Mouse (Mus musculus) cerebellum, adult 11-12 months (tissue): Measurements from ENCODE around the gene Pla2g5.
"Not testable (repeated sequence)": the region's sequence is repeated elsewhere in the genome, so short reads cannot be mapped to it uniquely, and the experiment has no call there.

Experiments used
- DNase-seq: peaks from one replicate; pipeline ENCODE4 v3.0.0; 2022

Pla2g5 gene

GRCm38 (mm10) chr4:138863344-138863998 lies at the start of gene Pla2g5:
TSS of gene Pla2g5 (minus strand) at chr4:138863482.
- no peak for DNase-seq

GRCm38 (mm10) chr4:138905624-138906337 lies 42.5 kb upstream of the Pla2g5 start:
- no peak for DNase-seq

- no peak for DNase-seq
Measured at GRCm38 (mm10) chr4:138899361-138899760, 36.1 kb upstream of the Pla2g5 start.

- not testable (repeated sequence) for DNase-seq
Measured at GRCm38 (mm10) chr4:138893789-138894188, 30.5 kb upstream of the Pla2g5 start.

- DNase-seq: peak; percentile 29
Measured at GRCm38 (mm10) chr4:138892655-138893054, 29.4 kb upstream of the Pla2g5 start.

- DNase-seq: no peak
Measured at GRCm38 (mm10) chr4:138889635-138890034, 26.4 kb upstream of the Pla2g5 start.

GRCm38 (mm10) chr4:138889165-138889564 lies 25.9 kb upstream of the Pla2g5 start:
- no peak for DNase-seq

GRCm38 (mm10) chr4:138884261-138884660 lies 21.0 kb upstream of the Pla2g5 start:
- DNase-seq: peak; percentile 53

- DNase-seq: no peak
Measured at GRCm38 (mm10) chr4:138882179-138882578, 18.9 kb upstream of the Pla2g5 start.

- no peak for DNase-seq
Measured at GRCm38 (mm10) chr4:138880811-138881584, 17.7 kb upstream of the Pla2g5 start.

- DNase-seq: no peak
Measured at GRCm38 (mm10) chr4:138879808-138880207, 16.5 kb upstream of the Pla2g5 start.

GRCm38 (mm10) chr4:138878783-138879182 lies 15.5 kb upstream of the Pla2g5 start:
- no peak for DNase-seq

- DNase-seq: no peak
Measured at GRCm38 (mm10) chr4:138877731-138878130, 14.4 kb upstream of the Pla2g5 start, which contains the start of gene Pla2g2e. TSS of gene Pla2g2e (plus strand) at chr4:138877942.

GRCm38 (mm10) chr4:138875986-138876385 lies 12.7 kb upstream of the Pla2g5 start:
- no peak for DNase-seq

GRCm38 (mm10) chr4:138875275-138875674 lies 12.0 kb upstream of the Pla2g5 start:
- DNase-seq: not testable (repeated sequence)

GRCm38 (mm10) chr4:138873864-138874263 lies 10.6 kb upstream of the Pla2g5 start, which contains the start of gene Gm13030:
TSS of gene Gm13030 (minus strand) at chr4:138873964.
- DNase-seq: no peak

- DNase-seq: no peak
Measured at GRCm38 (mm10) chr4:138868666-138869065, 5.4 kb upstream of the Pla2g5 start.

- DNase-seq: peak; percentile 39
Measured at GRCm38 (mm10) chr4:138866413-138866812, 3.1 kb upstream of the Pla2g5 start.

GRCm38 (mm10) chr4:138865991-138866390 lies 2.7 kb upstream of the Pla2g5 start:
- no peak for DNase-seq

- no peak for DNase-seq
Measured at GRCm38 (mm10) chr4:138865092-138865491, 1.8 kb upstream of the Pla2g5 start.

GRCm38 (mm10) chr4:138859728-138860127 lies 3.6 kb downstream of the Pla2g5 start:
- peak; percentile 86 for DNase-seq

- peak; percentile 32 for DNase-seq
Measured at GRCm38 (mm10) chr4:138859245-138859644, 4.0 kb downstream of the Pla2g5 start.

- DNase-seq: no peak
Measured at GRCm38 (mm10) chr4:138858446-138858845, 4.8 kb downstream of the Pla2g5 start.
